In the genomic region with DNA sequence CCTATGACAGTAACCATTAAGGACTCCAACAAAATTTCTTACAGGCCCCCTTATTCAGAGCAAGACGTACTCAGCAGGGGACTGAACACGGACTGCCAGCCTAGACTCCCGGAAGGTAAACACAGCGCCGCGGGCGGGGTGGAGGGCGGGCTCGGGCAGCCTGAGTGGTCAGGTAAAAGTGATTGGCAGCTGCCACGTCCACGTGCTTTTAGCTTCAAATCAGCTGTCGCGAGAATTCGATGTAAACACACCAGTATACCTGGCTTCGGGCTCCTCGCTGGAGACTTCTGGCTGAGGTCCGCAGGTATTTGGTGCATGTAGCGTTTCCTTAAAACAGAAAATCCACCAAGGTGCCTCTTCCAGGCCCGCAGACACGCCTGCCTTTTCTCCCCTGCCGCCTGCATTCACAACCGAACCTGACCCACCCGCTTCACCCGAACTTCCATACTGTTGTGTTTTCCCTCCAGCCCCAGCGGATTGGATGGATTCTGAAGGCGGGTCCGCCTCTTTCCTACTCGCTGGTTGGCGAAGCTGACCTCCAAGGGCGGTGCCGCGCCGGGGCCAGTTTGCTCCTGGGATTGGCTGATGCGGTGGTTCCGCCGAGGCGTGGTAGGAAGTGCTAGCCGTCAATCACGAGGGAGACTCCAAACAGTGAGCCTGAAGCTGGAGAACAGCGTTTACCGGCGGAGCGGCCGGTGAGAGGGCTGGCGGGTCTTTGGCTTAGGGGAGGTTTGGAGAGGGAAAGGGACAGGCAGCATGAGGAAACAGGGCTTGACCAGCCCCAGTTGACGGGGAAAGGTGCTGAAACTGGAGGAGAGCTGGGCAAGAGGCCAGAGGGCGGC, we compare ENCODE assay signal across 8 mouse cellular contexts. TPM values are rescaled to one million over a fixed set of nuclear protein-coding genes. Genes with fewer than 3 reads are reported as not detected.
DNase-seq lines count a peak whose midpoint lies in the region; ATAC-seq and TF ChIP-seq lines count a peak whose summit lies in the region.

A gene (plus strand): TSS at position 629 of the 842 bp plus-strand sequence.

- TF ChIP-seq CTCF in cortical plate, adult 2 months (IDR thresholded peaks at IDR 0.05; ENCODE audit: extremely low read depth, insufficient read depth, low read length) = no peak

- no peaks in the 10 kb centered on the region for H3K27me3 ChIP-seq in megakaryocyte, embryonic 14.5 days (replicated peaks)

- peaks cover 29% of the 10 kb centered on the region for H3K36me3 ChIP-seq in megakaryocyte, embryonic 14.5 days (replicated peaks; ENCODE audit: low read length)

- peak; percentile 94 for TF ChIP-seq POLR2A in cortical plate, adult 2 months (IDR thresholded peaks at IDR 0.05; ENCODE audit: extremely low read depth, insufficient read depth, low read length)

- no peak within 1 kb of the TSS for H3K27ac ChIP-seq in cortical plate, adult 2 months (ENCODE audit: insufficient read depth, low read length)

- H3K4me3 ChIP-seq in cortical plate, adult 2 months (ENCODE audit: insufficient read depth, low read length) = peak within 1 kb of the TSS; percentile 55
- H3K4me3 ChIP-seq in megakaryocyte, embryonic 14.5 days (replicated peaks) = peak within 1 kb of the TSS; percentile 99

- no peaks in the 10 kb centered on the region for H3K4me1 ChIP-seq in cortical plate, adult 2 months (ENCODE audit: control insufficient read depth, insufficient read depth, low read length)
- H3K4me1 ChIP-seq in megakaryocyte, embryonic 14.5 days = peaks cover 28% of the 10 kb centered on the region

- DNase-seq in gastrocnemius, adult 8-10 months (ENCODE audit: low spot score in 2 of 2) = peak; percentile 98 to 99
- DNase-seq in hindlimb bud, embryonic 11.5 days (ENCODE audit: extremely low spot score, low read depth, low spot score) = peak; percentile 93
- DNase-seq in left cerebral cortex, adult 8-10 months (ENCODE audit: low spot score in 2 of 2) = peak; percentile 98
- DNase-seq in right cerebral cortex, postnatal 10 days (ENCODE audit: low spot score in 2 of 2) = peak; percentile 100
- peak; percentile 89 for DNase-seq in urinary bladder, postnatal 25 days (ENCODE audit: low spot score)

- no peaks in the 10 kb centered on the region for H3K9me3 ChIP-seq in megakaryocyte, embryonic 14.5 days

- peak; percentile 97 for ATAC-seq in activated CD4-positive, CD25-positive, alpha-beta regulatory T cell, adult 4 months

RNA-seq across cellular contexts. Expression of the gene that starts here (rescaled TPM):
- 10 to 100 TPM; 31.7 to 46.6 TPM for polyA plus RNA-seq in activated CD4-positive, CD25-positive, alpha-beta regulatory T cell, adult 4 months (2017; shearing (Covaris generic))
- 44.2 and 47.1 TPM in 2 replicates for polyA plus RNA-seq in cortical plate, adult 2 months (2012; rRNA removed)
- total RNA-seq in gastrocnemius, adult 8-10 months (2022) = 10 to 100 TPM; 37.4 to 39.3 (median 38.9) TPM
- 10 to 100 TPM; 67.2 to 79.7 (median 75.7) TPM for total RNA-seq in left cerebral cortex, adult 8-10 months (2022)
- 212 and 383 TPM in 2 replicates for polyA plus RNA-seq in megakaryocyte, embryonic 14.5 days (2012; ENCODE audit: insufficient read depth, low replicate concordance)
